26 mouse cellular contexts compared by ENCODE assay signal in the genomic region with DNA sequence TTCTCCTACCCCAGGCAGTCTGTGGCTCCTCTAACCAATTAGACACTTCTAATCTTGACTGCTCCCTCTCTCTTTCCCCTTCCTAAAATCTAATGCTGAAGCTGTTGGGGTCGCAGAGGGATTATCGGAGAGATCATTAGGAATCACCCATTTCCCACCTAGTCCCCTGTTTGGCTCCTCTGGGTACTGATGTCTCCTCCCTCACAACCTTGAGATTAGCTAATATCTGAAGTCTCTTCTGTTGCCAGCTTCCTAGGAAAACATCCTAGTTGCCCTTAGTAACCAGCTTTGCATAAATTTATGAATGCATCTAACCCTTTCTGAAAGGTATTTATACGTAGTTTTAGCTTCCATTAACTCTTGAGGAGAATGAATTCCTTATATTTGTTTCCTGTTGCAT.
"Had no signal": no experiment of that assay in that cellular context is flagged by ENCODE, and none has a peak within 500 bp of the region (broad histone marks: within the 10 kb centered on the region; RNA-seq: fewer than 3 reads in every experiment).

No protein-coding gene starts in this region.

- H3K9me3 ChIP-seq: heart, embryonic 13.5 days; heart, embryonic 15.5 days; hindbrain, embryonic 13.5 days; hindbrain, embryonic 15.5 days; kidney, embryonic 15.5 days; limb, embryonic 10.5 days; limb, embryonic 12.5 days; liver, embryonic 12.5 days had no signal

- ATAC-seq: hindbrain, postnatal 0 days; intestine, embryonic 16.5 days; liver, embryonic 12.5 days had no signal

- DNase-seq: gastrocnemius, postnatal 14 days; gastrocnemius, postnatal 36 days; heart, adult 11 months; heart, adult 2 months; heart, postnatal 14 days; heart, postnatal 36 days; kidney, adult 11 months; kidney, adult 2 months; kidney, adult 9 months; kidney, postnatal 14 days; kidney, postnatal 36 days; layer of hippocampus, adult 9-11 months; liver had no signal

- H3K4me2 ChIP-seq: heart, embryonic 11.5 days; heart, embryonic 13.5 days; heart, embryonic 15.5 days; hindbrain, embryonic 13.5 days; hindbrain, embryonic 15.5 days; kidney, embryonic 15.5 days; limb, embryonic 12.5 days; liver, embryonic 12.5 days had no signal

- H3K27me3 ChIP-seq: heart, embryonic 15.5 days had no signal

- H3K9ac ChIP-seq: heart, embryonic 13.5 days; heart, embryonic 15.5 days; hindbrain, embryonic 13.5 days; hindbrain, embryonic 15.5 days; kidney, embryonic 15.5 days; limb, embryonic 12.5 days; liver, embryonic 12.5 days had no signal

- H3K27ac ChIP-seq: heart, adult 2 months; heart, embryonic 13.5 days; heart, embryonic 15.5 days; hindbrain, embryonic 13.5 days; hindbrain, embryonic 15.5 days; hindbrain, postnatal 0 days; kidney, embryonic 15.5 days; kidney, postnatal 0 days; left cerebral cortex, adult 2 months; limb, embryonic 10.5 days; limb, embryonic 12.5 days; liver, embryonic 12.5 days had no signal

- H3K36me3 ChIP-seq: heart, embryonic 13.5 days; heart, embryonic 15.5 days; hindbrain, embryonic 13.5 days; hindbrain, embryonic 15.5 days; kidney, embryonic 15.5 days; limb, embryonic 10.5 days; limb, embryonic 12.5 days; liver, embryonic 12.5 days had no signal

- H3K4me3 ChIP-seq: heart, adult 2 months; heart, embryonic 13.5 days; heart, embryonic 15.5 days; hindbrain, embryonic 13.5 days; hindbrain, embryonic 15.5 days; kidney, embryonic 15.5 days; left cerebral cortex, adult 2 months; limb, embryonic 10.5 days; limb, embryonic 12.5 days; liver, embryonic 12.5 days had no signal

- H3K4me1 ChIP-seq: heart, embryonic 15.5 days; hindbrain, embryonic 13.5 days; kidney, embryonic 15.5 days; limb, embryonic 10.5 days; limb, embryonic 12.5 days; liver, embryonic 12.5 days had no signal
